ENCODE assay signal across 8 mouse cellular contexts in genomic region chr19:15925719-15926045, GRCm38 (mm10). TPM values are rescaled to one million over a fixed set of nuclear protein-coding genes. Genes with fewer than 3 reads are reported as not detected.
DNase-seq lines count a peak whose midpoint lies in the region; ATAC-seq lines count a peak whose summit lies in the region.

No protein-coding gene starts in this region.

- 25% methylated on average over 4 of the region's 4 CpGs for WGBS in forebrain, embryonic 10.5 days
- 6% methylated on average over 4 of the region's 4 CpGs for WGBS in heart, embryonic 15.5 days
- WGBS in liver, embryonic 11.5 days: 43% methylated on average over 4 of the region's 4 CpGs
- WGBS in neural tube, embryonic 14.5 days: 11% methylated on average over 4 of the region's 4 CpGs

- H3K27me3 ChIP-seq in forebrain, embryonic 10.5 days (ENCODE audit: poor library complexity, severe bottlenecking): peaks cover 11% of the 10 kb centered on the region
- H3K27me3 ChIP-seq in heart, embryonic 15.5 days: no peaks in the 10 kb centered on the region
- no peaks in the 10 kb centered on the region for H3K27me3 ChIP-seq in liver, embryonic 11.5 days (replicated peaks; ENCODE audit: control insufficient read depth, insufficient read depth, low read length)
- no peaks in the 10 kb centered on the region for H3K27me3 ChIP-seq in neural tube, embryonic 14.5 days (ENCODE audit: control insufficient read depth, insufficient read depth, low read length)

- peaks cover 39% of the 10 kb centered on the region for H3K4me1 ChIP-seq in forebrain, embryonic 10.5 days
- peaks cover 30% of the 10 kb centered on the region for H3K4me1 ChIP-seq in heart, embryonic 15.5 days (replicated peaks)
- peaks cover 12% of the 10 kb centered on the region for H3K4me1 ChIP-seq in liver, embryonic 11.5 days (replicated peaks; ENCODE audit: control insufficient read depth, insufficient read depth, low read length)
- peaks cover 12% of the 10 kb centered on the region; the same call in 1 of the 2 replicates for H3K4me1 ChIP-seq in neural tube, embryonic 14.5 days (ENCODE audit: control insufficient read depth, insufficient read depth, low read length)

- ATAC-seq in cerebellum, adult (ENCODE audit: insufficient number of reproducible peaks, low FRiP score, low TSS enrichment): no peak
- peak; percentile 73 for ATAC-seq in heart, embryonic 15.5 days (replicated peaks; ENCODE audit: insufficient number of reproducible peaks, insufficient read depth, low FRiP score, low read depth)
- no peak for ATAC-seq in liver, embryonic 11.5 days (replicated peaks; ENCODE audit: low FRiP score)
- ATAC-seq in neural tube, embryonic 14.5 days (ENCODE audit: low read depth): peak; percentile 36; the same call in 1 of the 2 replicates

- peak overlapping the region; percentile 90 for H3K27ac ChIP-seq in forebrain, embryonic 10.5 days
- H3K27ac ChIP-seq in heart, embryonic 15.5 days: peak overlapping the region; percentile 90
- peak overlapping the region; percentile 88; the same call in 1 of the 2 replicates for H3K27ac ChIP-seq in liver, embryonic 11.5 days (ENCODE audit: low read depth, low read length)
- H3K27ac ChIP-seq in neural tube, embryonic 14.5 days (ENCODE audit: low read depth, low read length): 0 out of 2 replicates have a peak overlapping the region, but pooled peaks have one; percentile 80

- peaks cover 3% of the 10 kb centered on the region for H3K36me3 ChIP-seq in forebrain, embryonic 10.5 days (replicated peaks)
- no peaks in the 10 kb centered on the region for H3K36me3 ChIP-seq in heart, embryonic 15.5 days
- H3K36me3 ChIP-seq in liver, embryonic 11.5 days (ENCODE audit: control insufficient read depth, insufficient read depth, low read length): peaks cover 2% of the 10 kb centered on the region; the same call in 1 of the 2 replicates
- H3K36me3 ChIP-seq in neural tube, embryonic 14.5 days (ENCODE audit: control insufficient read depth, insufficient read depth, low read length): no peaks in the 10 kb centered on the region

- peak; percentile 16 for DNase-seq in cerebellum, adult 11-12 months
- DNase-seq in forebrain, embryonic 10.5 days (ENCODE audit: extremely low spot score, low spot score): no peak
- DNase-seq in kidney, postnatal 14 days: peak; percentile 93
- no peak for DNase-seq in liver, embryonic 11.5 days (ENCODE audit: low spot score)
- DNase-seq in spleen, adult 12 weeks (ENCODE audit: low spot score): no peak

- peak overlapping the region; percentile 99 for H3K4me2 ChIP-seq in heart, embryonic 15.5 days
- H3K4me2 ChIP-seq in liver, embryonic 11.5 days: peak overlapping the region; percentile 97
- H3K4me2 ChIP-seq in neural tube, embryonic 14.5 days (ENCODE audit: low read depth, low read length): peak overlapping the region; percentile 98

- H3K9me3 ChIP-seq in forebrain, embryonic 10.5 days: peaks cover 3% of the 10 kb centered on the region; the same call in 1 of the 2 replicates
- H3K9me3 ChIP-seq in heart, embryonic 15.5 days (replicated peaks): no peaks in the 10 kb centered on the region
- H3K9me3 ChIP-seq in liver, embryonic 11.5 days (ENCODE audit: control insufficient read depth, low read length): no peaks in the 10 kb centered on the region
- H3K9me3 ChIP-seq in neural tube, embryonic 14.5 days (ENCODE audit: control insufficient read depth, low read length): no peaks in the 10 kb centered on the region

- H3K9ac ChIP-seq in heart, embryonic 15.5 days: peak overlapping the region; percentile 65; the same call in 1 of the 2 replicates
- peak overlapping the region; percentile 75 for H3K9ac ChIP-seq in liver, embryonic 11.5 days (ENCODE audit: low read depth, low read length)
- H3K9ac ChIP-seq in neural tube, embryonic 14.5 days (replicated peaks; ENCODE audit: low read depth, low read length): no peak overlapping the region

- H3K4me3 ChIP-seq in forebrain, embryonic 10.5 days: peak overlapping the region; percentile 82
- peak overlapping the region; percentile 78 for H3K4me3 ChIP-seq in heart, embryonic 15.5 days
- peak overlapping the region; percentile 65; the same call in 1 of the 2 replicates for H3K4me3 ChIP-seq in liver, embryonic 11.5 days (ENCODE audit: low read depth, low read length)
- peak overlapping the region; percentile 55 for H3K4me3 ChIP-seq in neural tube, embryonic 14.5 days (ENCODE audit: low read depth, low read length)

RNA-seq across cellular contexts. Expression of gene Psat1, which starts 21.5 kb away (rescaled TPM):
- 143 and 158 TPM in 2 replicates for polyA plus RNA-seq in forebrain, embryonic 10.5 days (2016; fragmentation: Nextera tagmentation; extraction: Ambion mirVana)
- polyA plus RNA-seq in heart, embryonic 15.5 days (2015; fragmentation: Nextera tagmentation; extraction: Ambion mirVana): 65.2 and 78.4 TPM in 2 replicates
- polyA plus RNA-seq in liver, embryonic 11.5 days (2014; fragmentation: Nextera tagmentation; extraction: Ambion mirVana): 264 and 315 TPM in 2 replicates
- polyA plus RNA-seq in neural tube, embryonic 14.5 days (2014; fragmentation: Nextera tagmentation; extraction: Ambion mirVana): 65.9 and 66.7 TPM in 2 replicates

RNA-seq across cellular contexts. Expression of gene Cep78, which starts 59.1 kb away (rescaled TPM):
- 70.6 and 72.5 TPM in 2 replicates for polyA plus RNA-seq in forebrain, embryonic 10.5 days (2016; fragmentation: Nextera tagmentation; extraction: Ambion mirVana)
- 9.8 and 14.4 TPM in 2 replicates for polyA plus RNA-seq in heart, embryonic 15.5 days (2015; fragmentation: Nextera tagmentation; extraction: Ambion mirVana)
- 29.0 and 30.1 TPM in 2 replicates for polyA plus RNA-seq in liver, embryonic 11.5 days (2014; fragmentation: Nextera tagmentation; extraction: Ambion mirVana)
- polyA plus RNA-seq in neural tube, embryonic 14.5 days (2014; fragmentation: Nextera tagmentation; extraction: Ambion mirVana): 30.4 and 34.6 TPM in 2 replicates

Comparison
In these comparisons a context has a peak if more than half of its experiments do, and no peak if none do; other contexts are left out.
1. DNase-seq: peak in cerebellum, adult 11-12 months (single experiment) and kidney, postnatal 14 days (single experiment); none in forebrain, embryonic 10.5 days (single experiment), liver, embryonic 11.5 days (single experiment) and spleen, adult 12 weeks (single experiment).
2. ATAC-seq: peak in heart, embryonic 15.5 days (single experiment) and neural tube, embryonic 14.5 days (single experiment); none in cerebellum, adult (single experiment) and liver, embryonic 11.5 days (single experiment).
3. Peak in every context shown above with its lines, with median percentiles within 50 percentile points of each other: H3K27ac ChIP-seq, H3K4me3 ChIP-seq and H3K4me2 ChIP-seq.